Mouse (Mus musculus): ENCODE measurements around the gene Traf5.

- TF ChIP-seq CTCF (IDR thresholded peaks at IDR 0.05; ENCODE audit: borderline replicate concordance, control insufficient read depth, extremely low read depth, insufficient read depth, low read length, poor library complexity) (peak; percentile 47; the same call in 1 of the 2 replicates), POLR2A (IDR thresholded peaks at IDR 0.05; ENCODE audit: control insufficient read depth, extremely low read depth, insufficient read depth, low read length, poor library complexity) (peak; percentile 77)
Observed at GRCm38 (mm10) chr1:191989994-191990393, 102.4 kb downstream of the Traf5 start.
